Mouse (Mus musculus) G1E (cell line): ENCODE data around the gene Dhx29. TPM values are rescaled to one million over a fixed set of nuclear protein-coding genes. Genes with fewer than 3 reads are reported as not detected.
A peak's percentile ranks its signal among the peaks of the same experiment; 100 is the strongest.

ENCODE experiments used
- ATAC-seq: 2 replicates; pipeline ENCODE4 v1.8.0; 2016; ENCODE audit warnings: mild to moderate bottlenecking; ENCODE audit not compliant: insufficient number of reproducible peaks, poor library complexity, low FRiP score, severe bottlenecking; ENCODE audit errors: extremely low read depth
- DNase-seq: peaks from one replicate; pipeline ENCODE4 v3.0.0; 2012; ENCODE audit warnings: low spot score
- H3K27me3 ChIP-seq: 2 replicates; pipeline ENCODE4 v1.6.1; 2012; ENCODE audit warnings: mild to moderate bottlenecking, low read length, inconsistent platforms; ENCODE audit not compliant: insufficient read depth
- H3K36me3 ChIP-seq: replicated peaks from 2 replicates; pipeline ENCODE3; 2012; ENCODE audit warnings: mild to moderate bottlenecking, inconsistent platforms
- H3K4me1 ChIP-seq: 2 replicates; pipeline ENCODE4 v1.6.1; 2012; ENCODE audit warnings: low read depth, low read length, inconsistent platforms, mixed read lengths; ENCODE audit not compliant: insufficient read depth
- H3K4me3 ChIP-seq: 2 replicates; pipeline ENCODE4 v1.5.1; 2012; ENCODE audit warnings: low read depth, mild to moderate bottlenecking, inconsistent platforms, low read length, moderate library complexity, mixed read lengths
- H3K9me3 ChIP-seq: replicated peaks from 2 replicates; pipeline ENCODE4 v1.6.1; 2012; ENCODE audit warnings: inconsistent platforms
- CTCF ChIP-seq: IDR thresholded peaks from 2 replicates; pipeline ENCODE4 v1.5.1; 2012; ENCODE audit warnings: low read depth, low read length, inconsistent platforms, mixed read lengths
- GATA1 ChIP-seq: IDR thresholded peaks from 2 replicates; pipeline ENCODE4 v1.6.1; 2012; ENCODE audit warnings: borderline replicate concordance, low read length, inconsistent platforms, mixed read lengths
- GATA2 ChIP-seq: IDR thresholded peaks from 2 replicates; pipeline ENCODE4 v1.6.1; 2012; ENCODE audit warnings: low read depth, low read length, inconsistent platforms, borderline replicate concordance
- POLR2AphosphoS5 ChIP-seq: IDR thresholded peaks from 2 replicates; pipeline ENCODE4 v1.6.1; 2012; ENCODE audit warnings: low read depth, low read length, inconsistent platforms; ENCODE audit not compliant: insufficient replicate concordance
- TAL1 ChIP-seq: conservative IDR thresholded peaks from 2 replicates; pipeline ENCODE4 v1.6.1; 2012; ENCODE audit warnings: low read depth, low read length, inconsistent platforms, mixed read lengths
- polyA plus RNA-seq: library from polyadenylated mRNA; stranded (reverse); fragments of >175 nt; gene quantifications from 2 replicates; pipeline ENCODE4 v1.2.3, GENCODE M21; 2012
- total RNA-seq, 2 experiments: library from RNA; stranded (forward) in 1 of 2; stranded (reverse) in 1 of 2; fragments of 200-1000 nt in 1 of 2; fragments of >200 nt in 1 of 2; fragmentation: Nextera tagmentation in 1 of 2; gene quantifications; 2 replicates each; pipeline ENCODE4 v1.2.3; 2014 to 2017

Gene Dhx29
- total and polyA plus RNA-seq, 3 experiments, result 7.2 to 57.6 (median 20.1) TPM

- Histone ChIP-seq H3K9me3 (no peaks in the 10 kb centered on the region), H3K4me3 (no peak overlapping the region), H3K36me3 (no peaks in the 10 kb centered on the region), H3K27me3 (peaks cover 38% of the 10 kb centered on the region), H3K4me1 (no peaks in the 10 kb centered on the region)
- no peak for TF ChIP-seq POLR2AphosphoS5
- TF ChIP-seq GATA1, result no peak
- TF ChIP-seq CTCF, result no peak
- TF ChIP-seq GATA2, result no peak
- ATAC-seq, result no peak
- DNase-seq, result no peak
These were observed 49.5 kb downstream of the Dhx29 start for GRCm38 (mm10) chr13:112976720-112977119.

DNA sequence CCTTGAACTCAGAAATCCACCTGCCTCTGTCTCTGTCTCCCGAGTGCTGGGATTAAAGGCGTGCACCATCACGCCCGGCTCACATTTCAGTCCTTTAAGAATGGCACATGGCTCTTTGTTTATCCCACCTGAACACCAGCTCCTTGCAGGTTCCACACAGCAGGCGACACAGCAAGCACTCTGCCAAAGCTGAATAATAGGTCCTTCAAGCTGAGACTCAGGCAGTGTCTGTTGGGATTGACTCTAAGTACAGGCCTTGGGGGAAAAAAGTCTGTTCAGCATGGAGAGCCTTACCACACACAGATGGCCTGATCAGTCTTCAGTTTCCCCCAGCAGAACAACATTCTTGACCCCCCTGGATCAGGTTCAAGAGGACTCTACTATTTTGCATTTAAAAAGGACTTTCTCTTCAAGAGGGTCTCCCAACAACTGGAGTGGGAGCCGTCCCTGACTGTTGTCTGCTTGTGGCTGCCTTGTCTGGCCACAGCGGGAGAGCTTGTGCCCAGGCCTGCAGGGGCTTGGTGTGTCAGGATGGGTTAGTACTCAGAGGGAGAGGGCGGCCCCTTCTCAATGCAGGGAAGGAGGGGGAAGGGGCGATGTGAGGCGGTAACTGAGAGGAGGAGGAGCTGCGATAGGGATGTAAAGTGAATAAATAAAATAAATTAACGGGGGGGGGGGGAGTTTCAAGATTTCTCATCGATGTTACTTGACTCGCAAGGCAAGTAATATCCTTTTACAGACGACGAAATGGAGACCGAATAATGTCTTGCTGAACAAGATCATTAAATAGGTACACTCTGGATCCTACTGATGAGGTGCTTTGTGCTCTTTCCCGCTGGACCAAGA, 58.6 kb downstream of the Dhx29 start:
- ATAC-seq (no peak), DNase-seq (no peak)
- no peaks in the 10 kb centered on the region for H3K36me3 ChIP-seq
- TF ChIP-seq GATA2 (no peak), TAL1 (no peak), POLR2AphosphoS5 (no peak), CTCF (no peak), GATA1 (no peak)
- peaks cover 5% of the 10 kb centered on the region for H3K9me3 ChIP-seq
- H3K4me1 ChIP-seq, result peaks cover 11% of the 10 kb centered on the region; the same call in 1 of the 2 replicates
- H3K4me3 ChIP-seq, result no peak overlapping the region
- H3K27me3 ChIP-seq, result peaks cover 56% of the 10 kb centered on the region

GRCm38 (mm10) chr13:112986451-112986950, 59.2 kb downstream of the Dhx29 start:
- H3K36me3 ChIP-seq, result no peaks in the 10 kb centered on the region
- peaks cover 60% of the 10 kb centered on the region for H3K27me3 ChIP-seq
- ATAC-seq (no peak), DNase-seq (no peak)
- peaks cover 11% of the 10 kb centered on the region; the same call in 1 of the 2 replicates for H3K4me1 ChIP-seq
- no peak overlapping the region for H3K4me3 ChIP-seq
- TF ChIP-seq TAL1 (no peak), GATA2 (no peak), POLR2AphosphoS5 (no peak), CTCF (no peak), GATA1 (no peak)
- H3K9me3 ChIP-seq, result peaks cover 5% of the 10 kb centered on the region

DNA sequence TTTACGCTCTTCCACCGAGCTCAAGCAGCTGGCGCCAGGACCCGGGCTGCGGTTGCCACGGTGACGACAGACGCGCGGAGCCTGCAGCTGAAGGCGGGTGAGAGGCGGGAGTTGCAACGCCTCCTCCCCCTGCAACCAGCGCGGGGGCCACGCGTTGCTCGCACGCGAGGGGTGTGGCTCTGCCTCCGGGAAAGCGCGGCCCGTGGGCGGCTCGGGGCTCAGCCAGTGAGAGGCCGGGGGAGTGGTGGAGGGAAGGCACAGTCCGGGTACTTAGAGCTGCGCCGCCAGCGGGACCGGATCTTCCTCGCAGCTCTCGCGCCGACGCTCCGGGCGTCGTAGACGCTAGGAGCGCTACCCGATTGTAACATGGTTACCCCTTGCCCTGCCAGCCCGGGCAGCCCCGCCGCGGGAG, 60.3 kb downstream of the Dhx29 start, which contains the start of gene Ccno:
TSS of gene Ccno (plus strand) at position 271 of the 412 bp plus-strand sequence.
- H3K27me3 ChIP-seq, result peaks cover 55% of the 10 kb centered on the region
- H3K36me3 ChIP-seq, result no peaks in the 10 kb centered on the region
- ATAC-seq (no peak), DNase-seq (no peak)
- peak within 1 kb of the TSS; percentile 50; the same call in 1 of the 2 replicates for H3K4me3 ChIP-seq
- H3K9me3 ChIP-seq, result peaks cover 5% of the 10 kb centered on the region
- TF ChIP-seq TAL1 (no peak), GATA2 (no peak), GATA1 (no peak), CTCF (no peak), POLR2AphosphoS5 (no peak)
- H3K4me1 ChIP-seq, result peaks cover 11% of the 10 kb centered on the region; the same call in 1 of the 2 replicates

- Histone ChIP-seq H3K9me3 (peaks cover 5% of the 10 kb centered on the region), H3K4me1 (peaks cover 11% of the 10 kb centered on the region; the same call in 1 of the 2 replicates), H3K36me3 (no peaks in the 10 kb centered on the region), H3K27me3 (peaks cover 56% of the 10 kb centered on the region), H3K4me3 (peak overlapping the region; percentile 50; the same call in 1 of the 2 replicates)
- TF ChIP-seq TAL1, result no peak
- no peak for TF ChIP-seq CTCF
- TF ChIP-seq GATA2, result no peak
- TF ChIP-seq POLR2AphosphoS5, result no peak
- no peak for TF ChIP-seq GATA1
- DNase-seq (no peak), ATAC-seq (no peak)
These were observed 60.7 kb downstream of the Dhx29 start for GRCm38 (mm10) chr13:112987991-112988390.

GRCm38 (mm10) chr13:112988866-112989265, 61.6 kb downstream of the Dhx29 start:
- Histone ChIP-seq H3K27me3 (peaks cover 64% of the 10 kb centered on the region), H3K36me3 (no peaks in the 10 kb centered on the region), H3K9me3 (peaks cover 9% of the 10 kb centered on the region), H3K4me1 (peaks cover 11% of the 10 kb centered on the region; the same call in 1 of the 2 replicates), H3K4me3 (no peak overlapping the region)
- no peak for DNase-seq
- TF ChIP-seq TAL1, result no peak
- no peak for TF ChIP-seq CTCF
- no peak for TF ChIP-seq GATA1
- TF ChIP-seq GATA2, result no peak
- no peak for TF ChIP-seq POLR2AphosphoS5
- no peak for ATAC-seq
